2 mouse cellular contexts compared by ENCODE assay signal in the genomic region with DNA sequence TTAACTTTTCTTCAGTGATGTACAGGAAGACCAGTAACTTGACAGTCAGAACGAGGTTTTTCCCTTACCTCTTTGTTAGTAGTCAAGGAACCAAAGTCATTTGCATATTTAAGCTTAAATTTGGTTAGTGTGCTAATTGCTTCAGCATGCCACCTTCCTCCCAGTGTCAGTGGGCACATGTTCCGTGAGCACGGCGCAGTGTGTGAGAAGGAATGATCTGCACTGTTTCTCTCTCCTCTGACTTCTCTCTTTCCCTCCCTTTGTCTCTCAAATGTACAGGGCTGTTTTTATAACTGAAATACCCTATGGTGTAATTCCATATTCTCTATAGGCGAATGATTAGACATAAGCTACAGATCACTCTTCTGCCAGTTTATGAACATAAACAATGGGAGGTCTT.
TF ChIP-seq lines count a peak whose summit lies in the region.

No protein-coding gene starts in this region.

TF ChIP-seq in CH12.LX, 34 proteins besides CTCF, POLR2A, EP300 and RAD21 (continued from another document):
- TF ChIP-seq SIN3A (IDR thresholded peaks at IDR 0.05; ENCODE audit: low read length) (no peak), TBP (conservative IDR thresholded peaks at IDR 0.05; ENCODE audit: low read depth, low read length) (no peak), ELF1 (IDR thresholded peaks at IDR 0.05; ENCODE audit: low read depth, low read length) (no peak), ZKSCAN1 (IDR thresholded peaks at IDR 0.05; ENCODE audit: borderline replicate concordance, low read depth, low read length) (no peak), MAFK (IDR thresholded peaks at IDR 0.05; ENCODE audit: insufficient replicate concordance, low read length) (no peak), ZNF384 (IDR thresholded peaks at IDR 0.05; ENCODE audit: low read depth, low read length) (no peak), PAX5 (IDR thresholded peaks at IDR 0.05; ENCODE audit: low read length) (no peak), POLR2AphosphoS2 (IDR thresholded peaks at IDR 0.05; ENCODE audit: low read depth, low read length) (no peak), CHD2 (IDR thresholded peaks at IDR 0.05; ENCODE audit: low read length) (no peak), MAZ (IDR thresholded peaks at IDR 0.05; ENCODE audit: low read depth, low read length) (no peak), JUN (IDR thresholded peaks at IDR 0.05; ENCODE audit: insufficient read depth, low read depth, low read length) (no peak), BHLHE40 (IDR thresholded peaks at IDR 0.05; ENCODE audit: low read depth, low read length) (0 out of 2 replicates have a peak, but pooled peaks have one; percentile 24), USF2 (conservative IDR thresholded peaks at IDR 0.05; ENCODE audit: low read depth, low read length) (no peak), MAX (IDR thresholded peaks at IDR 0.05; ENCODE audit: low read length) (0 out of 2 replicates have a peak, but pooled peaks have one; percentile 25)

TF ChIP-seq in MEL, 35 proteins besides CTCF, POLR2A, EP300 and RAD21 (continued from another document):
- TF ChIP-seq MEF2A (IDR thresholded peaks at IDR 0.05; ENCODE audit: extremely low read depth, insufficient replicate concordance, low read depth, low read length, poor library complexity, severe bottlenecking) (no peak), TCF12 (IDR thresholded peaks at IDR 0.05; ENCODE audit: low read depth, low read length) (no peak)
TF ChIP-seq in MEL: peak in this region for 0.
